Mouse (Mus musculus) G1E-ER4 (cell line): ENCODE measurements around the gene Sh3bp4. TPM values are rescaled to one million over a fixed set of nuclear protein-coding genes. Genes with fewer than 3 reads are reported as not detected.

Experiments used
- GATA1 ChIP-seq: IDR thresholded peaks from one replicate; pipeline ENCODE4 v1.8.0; 2012; ENCODE audit warnings: low read length, inconsistent platforms
- polyA plus RNA-seq: library from polyadenylated mRNA; stranded (reverse); fragments of >175 nt; gene quantifications from 2 replicates; pipeline ENCODE4 v1.2.3, GENCODE M21; 2012

The Sh3bp4 gene
- polyA plus RNA-seq, 1 experiment = not detected

GRCm38 (mm10) chr1:89081371-89081770 is 11.2 kb downstream of the Sh3bp4 start:
- no peak for TF ChIP-seq GATA1

DNA sequence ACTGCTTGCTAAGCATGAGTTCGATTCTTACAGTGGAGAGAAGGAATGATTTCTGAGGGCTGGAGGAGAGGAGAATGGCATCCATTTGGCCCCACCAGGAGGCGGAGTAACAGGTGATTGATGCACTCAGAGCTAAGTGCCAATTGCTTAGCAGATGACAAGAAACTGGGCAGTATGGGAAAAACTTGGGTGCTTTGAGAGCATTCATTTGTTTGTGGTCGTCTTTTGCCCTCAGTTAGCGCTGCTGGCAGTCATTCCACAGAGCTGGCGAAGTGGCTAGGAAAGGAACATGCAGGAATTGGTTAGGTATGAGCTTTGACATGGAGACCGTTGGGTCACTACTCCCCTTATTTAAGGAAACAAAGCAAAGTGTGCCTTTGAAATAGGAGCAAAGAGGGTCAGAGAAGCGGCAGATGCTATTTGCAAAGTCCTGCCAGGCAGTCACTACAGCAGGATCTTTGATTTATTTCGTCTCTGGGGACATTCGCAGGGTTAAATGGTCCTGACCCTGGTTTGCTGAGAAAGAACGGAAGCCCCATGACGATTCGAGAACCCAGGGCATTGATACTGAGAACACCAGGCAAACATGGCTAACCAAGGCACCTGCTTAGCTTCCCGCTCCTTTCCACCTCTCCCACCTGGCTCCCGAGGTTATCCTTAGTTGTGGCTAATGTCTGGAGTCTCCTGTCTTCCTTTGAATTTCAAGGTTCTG is 12.1 kb downstream of the Sh3bp4 start:
- TF ChIP-seq GATA1 = no peak

GRCm38 (mm10) chr1:89086575-89087153 is 16.4 kb downstream of the Sh3bp4 start:
- no peak for TF ChIP-seq GATA1

- no peak for TF ChIP-seq GATA1
Observed at GRCm38 (mm10) chr1:89088144-89088543, 17.9 kb downstream of the Sh3bp4 start.

DNA sequence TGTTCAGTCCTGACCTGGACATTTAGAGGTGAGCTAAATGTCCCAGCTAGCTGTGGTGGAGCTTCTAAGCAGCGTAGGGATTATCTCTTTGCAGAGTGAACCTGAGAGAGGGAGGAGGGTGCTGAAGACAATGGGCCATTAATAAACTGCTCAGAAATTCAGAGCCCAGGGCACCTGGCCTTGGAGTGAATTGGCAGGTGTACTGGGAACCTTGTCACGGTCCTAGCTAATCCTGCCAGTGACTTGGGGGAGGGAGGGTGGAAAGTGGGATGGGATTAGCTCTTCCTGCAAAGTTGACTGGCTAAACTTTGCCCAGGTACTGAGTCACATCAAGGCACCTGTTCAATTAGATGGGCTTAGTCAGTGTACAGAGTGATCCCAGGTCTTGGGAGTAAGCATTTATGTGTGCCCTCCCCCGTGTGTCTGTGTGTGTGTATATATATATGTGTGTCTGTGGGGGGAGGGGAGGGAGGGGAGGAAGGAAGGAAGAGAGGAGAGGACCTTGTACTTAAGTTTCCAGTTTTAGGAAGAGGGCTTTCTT is 18.6 kb downstream of the Sh3bp4 start:
- TF ChIP-seq GATA1 = no peak

GRCm38 (mm10) chr1:89089821-89090600 is 19.8 kb downstream of the Sh3bp4 start:
- no peak for TF ChIP-seq GATA1

GRCm38 (mm10) chr1:89090676-89091075 is 20.5 kb downstream of the Sh3bp4 start:
- no peak for TF ChIP-seq GATA1

DNA sequence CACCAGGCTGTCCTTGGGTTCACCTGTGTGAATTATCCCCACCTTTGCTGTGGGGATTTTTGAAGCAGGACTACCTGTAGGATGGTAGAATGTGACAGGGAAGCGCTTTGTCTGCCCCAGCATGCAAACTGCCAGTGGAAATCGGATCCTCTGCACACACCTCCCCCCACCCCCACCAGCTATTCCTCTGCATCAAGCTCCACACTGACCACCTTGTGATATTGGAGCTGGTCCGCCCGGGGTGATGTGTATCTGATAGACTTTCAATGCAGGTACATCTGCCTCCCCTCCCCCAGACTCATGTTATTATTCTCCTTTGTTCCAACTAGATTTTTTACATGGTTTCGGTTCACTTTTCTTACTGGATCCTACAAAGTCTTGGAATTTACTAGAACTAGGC is 21.8 kb downstream of the Sh3bp4 start:
- TF ChIP-seq GATA1 = no peak

DNA sequence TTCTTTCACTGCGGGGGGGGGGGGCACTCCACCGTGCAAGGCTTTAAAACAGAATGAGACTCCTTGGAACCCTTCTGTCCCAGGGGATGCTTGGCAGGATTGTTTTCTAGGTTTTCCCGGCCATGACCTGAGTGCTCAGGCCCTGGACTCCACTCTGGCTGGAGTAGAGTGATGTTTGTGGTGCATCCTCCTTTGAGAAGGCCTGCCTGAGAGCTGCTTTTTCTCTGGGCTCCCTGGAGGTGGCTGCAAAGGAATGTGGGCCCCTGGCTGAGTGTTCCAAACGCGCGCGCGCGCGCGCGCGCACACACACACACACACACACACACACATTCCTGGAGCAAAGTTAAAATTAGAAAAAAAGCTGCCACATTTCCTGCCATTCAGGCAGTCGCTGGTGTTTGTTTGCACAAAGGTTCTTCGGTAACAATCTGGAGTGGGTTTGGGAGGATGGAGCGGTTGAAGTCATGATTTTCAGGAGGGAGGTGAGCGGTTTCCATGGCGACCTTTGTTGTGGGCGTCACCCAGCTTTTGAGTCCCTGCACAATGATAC is 22.3 kb downstream of the Sh3bp4 start:
- TF ChIP-seq GATA1 = no peak

- no peak for TF ChIP-seq GATA1
Observed at GRCm38 (mm10) chr1:89093696-89094095, 23.5 kb downstream of the Sh3bp4 start.

GRCm38 (mm10) chr1:89094416-89094815 is 24.2 kb downstream of the Sh3bp4 start:
- TF ChIP-seq GATA1 = no peak

DNA sequence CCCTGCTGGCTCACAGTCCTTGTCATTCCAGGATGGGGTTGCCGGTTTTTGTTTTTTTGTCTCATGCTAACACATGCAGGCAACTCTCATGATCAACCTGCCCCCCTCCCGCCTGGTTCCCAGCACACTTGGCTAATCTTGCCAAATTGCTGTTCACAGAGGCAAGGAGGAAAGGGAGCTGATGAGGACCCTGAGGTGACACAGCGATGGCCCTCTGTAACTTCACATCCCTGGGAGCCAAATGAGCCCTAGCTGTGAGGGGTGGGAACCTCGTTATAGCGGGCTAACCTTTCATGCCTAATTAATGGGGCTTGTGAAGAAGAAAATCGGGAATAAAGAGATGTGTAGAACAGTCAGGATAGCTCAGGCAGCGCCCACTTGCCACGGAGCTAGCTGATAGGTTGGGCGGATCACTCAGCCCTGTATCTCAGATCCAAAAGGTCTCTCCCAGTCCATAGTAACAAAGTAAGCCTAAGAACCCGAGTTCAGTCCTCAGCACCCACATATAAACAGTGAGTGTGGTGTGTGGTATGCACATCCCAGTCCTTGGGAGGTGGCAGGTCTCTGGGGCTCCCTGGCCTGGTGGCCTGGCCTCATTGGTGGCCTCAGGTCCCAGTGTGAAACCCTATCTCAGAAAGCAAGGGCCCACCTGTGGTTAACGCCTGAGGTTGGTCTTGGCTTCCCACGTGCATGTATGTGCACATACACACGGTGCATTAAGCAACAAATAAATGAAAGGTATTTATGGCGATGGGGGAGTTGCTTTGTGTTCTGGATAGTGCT is 25.6 kb downstream of the Sh3bp4 start:
- no peak for TF ChIP-seq GATA1

- no peak for TF ChIP-seq GATA1
Observed at GRCm38 (mm10) chr1:89102231-89103003, 32.2 kb downstream of the Sh3bp4 start.

DNA sequence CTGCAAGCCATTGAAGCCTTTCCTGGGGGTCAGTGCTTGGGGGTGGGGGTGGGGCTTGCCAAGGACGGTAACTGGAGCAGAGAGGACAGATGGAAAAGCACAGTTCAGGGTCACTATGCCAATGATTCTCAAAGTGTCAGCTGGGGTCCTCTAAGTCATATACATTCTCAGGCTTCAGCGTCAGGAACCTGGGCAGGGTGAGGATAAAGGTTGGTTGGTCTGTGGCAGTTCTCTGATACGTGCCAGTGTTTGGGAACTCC is 32.7 kb downstream of the Sh3bp4 start:
- TF ChIP-seq GATA1 = no peak

GRCm38 (mm10) chr1:89103505-89103904 is 33.3 kb downstream of the Sh3bp4 start:
- no peak for TF ChIP-seq GATA1
